In the genomic region with DNA sequence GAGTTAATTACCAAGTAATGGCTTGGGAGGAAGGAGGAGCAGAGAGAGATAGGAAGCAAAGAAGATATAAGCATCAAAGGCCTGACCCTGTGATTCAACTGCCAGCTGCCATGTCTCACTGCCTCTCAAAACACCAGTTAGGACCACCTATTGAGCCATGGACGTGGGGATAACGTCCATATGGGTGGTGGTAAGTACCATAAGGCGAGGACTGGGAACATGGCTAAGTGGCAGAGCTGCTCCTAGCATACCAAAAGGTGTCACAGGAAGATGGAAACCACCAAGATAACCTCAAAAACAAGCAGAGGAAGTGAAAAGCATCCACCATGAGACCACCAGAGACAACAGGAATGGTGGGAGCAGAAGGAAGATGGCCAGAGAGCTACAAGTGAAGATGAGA, we compare ENCODE assay signal across 51 mouse cellular contexts. TPM values are rescaled to one million over a fixed set of nuclear protein-coding genes. Genes with fewer than 3 reads are reported as not detected.
"Had no signal": no experiment of that assay in that cellular context is flagged by ENCODE, and none has a peak within 500 bp of the region (broad histone marks: within the 10 kb centered on the region; RNA-seq: fewer than 3 reads in every experiment).

No protein-coding gene starts in this region.

- H3K4me3 ChIP-seq: heart, embryonic 12.5 days; heart, embryonic 13.5 days; heart, embryonic 15.5 days; hindbrain, embryonic 10.5 days; hindbrain, embryonic 12.5 days; hindbrain, embryonic 13.5 days; hindbrain, embryonic 15.5 days; intestine, embryonic 15.5 days; kidney, embryonic 15.5 days; layer of hippocampus, adult 2 months; left cerebral cortex, adult 2 months had no signal

- H3K9me3 ChIP-seq: heart, embryonic 12.5 days; heart, embryonic 13.5 days; heart, embryonic 15.5 days; hindbrain, embryonic 10.5 days; hindbrain, embryonic 12.5 days; hindbrain, embryonic 13.5 days; hindbrain, embryonic 15.5 days; intestine, embryonic 15.5 days; kidney, embryonic 15.5 days had no signal

- H3K4me1 ChIP-seq: hindbrain, embryonic 10.5 days; hindbrain, embryonic 12.5 days; intestine, embryonic 15.5 days had no signal

- DNase-seq: heart, postnatal 10 days; heart, postnatal 14 days; heart, postnatal 36 days; heart, postnatal 4 days; kidney, adult 11 months; kidney, adult 18-20 months; kidney, adult 2 months; kidney, adult 8-10 months; kidney, adult 9 months; kidney, postnatal 10 days; kidney, postnatal 14 days; kidney, postnatal 25 days; kidney, postnatal 36 days; kidney, postnatal 4 days; layer of hippocampus, adult 9-11 months; layer of hippocampus, postnatal 36 days had no signal

- H3K4me2 ChIP-seq: heart, embryonic 12.5 days; heart, embryonic 13.5 days; heart, embryonic 15.5 days; hindbrain, embryonic 12.5 days; hindbrain, embryonic 13.5 days; hindbrain, embryonic 14.5 days; hindbrain, embryonic 15.5 days; intestine, embryonic 15.5 days; kidney, embryonic 15.5 days had no signal

- H3K9ac ChIP-seq: heart, embryonic 12.5 days; heart, embryonic 13.5 days; heart, embryonic 15.5 days; hindbrain, embryonic 12.5 days; hindbrain, embryonic 13.5 days; hindbrain, embryonic 14.5 days; hindbrain, embryonic 15.5 days; intestine, embryonic 15.5 days; kidney, embryonic 15.5 days had no signal

- H3K27ac ChIP-seq: heart, embryonic 13.5 days; heart, embryonic 15.5 days; hindbrain, embryonic 10.5 days; hindbrain, embryonic 12.5 days; hindbrain, embryonic 13.5 days; hindbrain, embryonic 14.5 days; hindbrain, embryonic 15.5 days; hindbrain, postnatal 0 days; intestine, embryonic 15.5 days; kidney, embryonic 15.5 days; kidney, postnatal 0 days; layer of hippocampus, adult 2 months had no signal

- H3K27me3 ChIP-seq: heart, embryonic 12.5 days; heart, embryonic 13.5 days; heart, embryonic 15.5 days; hindbrain, embryonic 12.5 days; hindbrain, embryonic 13.5 days; hindbrain, embryonic 15.5 days; intestine, embryonic 15.5 days; kidney, embryonic 15.5 days had no signal

RNA-seq across cellular contexts. Expression of gene Olfr1373, which starts 18.2 kb away (rescaled TPM):
- total RNA-seq: heart, postnatal 10 days; heart, postnatal 14 days; heart, postnatal 25 days; heart, postnatal 36 days; heart, postnatal 4 days; hematopoietic stem cell, adult 5-6 weeks; hindbrain, postnatal 0 days; layer of hippocampus, adult 18-20 months; layer of hippocampus, adult 2 months; layer of hippocampus, adult 8-10 months; layer of hippocampus, postnatal 10 days; layer of hippocampus, postnatal 14 days; layer of hippocampus, postnatal 25 days; layer of hippocampus, postnatal 36 days; left cerebral cortex, adult 18-20 months; left cerebral cortex, adult 2 months; left cerebral cortex, adult 8-10 months had no signal
- polyA plus RNA-seq: heart, embryonic 12.5 days; heart, embryonic 13.5 days; heart, embryonic 14.5 days; heart, embryonic 15.5 days; heart, embryonic 16.5 days; heart, postnatal 0 days; hindbrain, embryonic 10.5 days; hindbrain, embryonic 11.5 days; hindbrain, embryonic 12.5 days; hindbrain, embryonic 13.5 days; hindbrain, embryonic 14.5 days; hindbrain, embryonic 15.5 days; hindbrain, embryonic 16.5 days; hindbrain, postnatal 0 days; inflammation-experienced regulatory T-cells, adult 6 months; intestine, embryonic 14.5 days; intestine, embryonic 15.5 days; intestine, embryonic 16.5 days; intestine, postnatal 0 days; kidney, adult 2 months; kidney, embryonic 14.5 days; kidney, embryonic 15.5 days; kidney, embryonic 16.5 days; kidney, postnatal 0 days; large intestine, adult 2 months had no signal
